Mouse (Mus musculus): ENCODE results near the gene Syne2. TPM values are rescaled to one million over a fixed set of nuclear protein-coding genes. Genes with fewer than 3 reads are reported as not detected.

The Syne2 gene
- total RNA-seq, 2 experiments from 2014 or later = 20.5 to 22.5 TPM

DNA sequence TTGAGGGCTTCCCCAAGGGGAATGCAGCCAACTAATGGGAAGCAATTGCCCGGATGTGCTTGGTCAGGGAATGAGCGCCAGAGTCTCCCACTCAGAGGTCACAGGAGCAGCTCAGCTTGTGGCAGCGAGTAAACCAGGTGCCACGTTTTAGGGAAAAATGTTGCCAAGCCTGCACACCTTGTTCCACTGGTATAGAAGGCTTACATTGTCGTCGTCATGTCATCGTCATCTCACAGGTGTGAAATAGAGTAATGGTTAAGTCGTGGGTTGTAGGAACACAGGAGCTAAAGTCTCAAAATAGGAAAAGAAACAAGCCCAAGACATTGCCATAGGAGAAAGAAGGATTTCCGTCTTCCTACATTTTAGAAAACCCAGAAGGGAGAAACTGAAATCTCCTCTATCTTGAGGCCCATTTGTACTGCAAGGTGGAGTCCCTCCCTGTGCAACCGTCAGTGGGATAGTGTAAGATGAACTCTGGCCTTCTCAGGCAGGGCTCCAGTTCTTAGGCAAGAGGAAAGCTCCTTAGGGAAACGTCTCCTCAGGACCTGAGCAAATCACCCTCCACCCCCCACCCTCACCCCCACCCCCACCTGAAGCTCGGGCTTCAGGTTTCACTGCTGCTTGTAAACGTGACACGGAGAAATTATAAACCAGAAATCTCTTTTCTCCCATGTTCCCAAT, 263.1 kb downstream of the Syne2 start:
- peak overlapping the region; percentile 87 for H3K27ac ChIP-seq
- DNase-seq (ENCODE audit: extremely low spot score in 1 of 2, low spot score in 2 of 2) = no peak
- no peak for TF ChIP-seq CTCF (IDR thresholded peaks at IDR 0.05)
- peak overlapping the region; percentile 62 for H3K4me3 ChIP-seq
- intact Hi-C loops (cut with DNase I) = no loop called here

DNA sequence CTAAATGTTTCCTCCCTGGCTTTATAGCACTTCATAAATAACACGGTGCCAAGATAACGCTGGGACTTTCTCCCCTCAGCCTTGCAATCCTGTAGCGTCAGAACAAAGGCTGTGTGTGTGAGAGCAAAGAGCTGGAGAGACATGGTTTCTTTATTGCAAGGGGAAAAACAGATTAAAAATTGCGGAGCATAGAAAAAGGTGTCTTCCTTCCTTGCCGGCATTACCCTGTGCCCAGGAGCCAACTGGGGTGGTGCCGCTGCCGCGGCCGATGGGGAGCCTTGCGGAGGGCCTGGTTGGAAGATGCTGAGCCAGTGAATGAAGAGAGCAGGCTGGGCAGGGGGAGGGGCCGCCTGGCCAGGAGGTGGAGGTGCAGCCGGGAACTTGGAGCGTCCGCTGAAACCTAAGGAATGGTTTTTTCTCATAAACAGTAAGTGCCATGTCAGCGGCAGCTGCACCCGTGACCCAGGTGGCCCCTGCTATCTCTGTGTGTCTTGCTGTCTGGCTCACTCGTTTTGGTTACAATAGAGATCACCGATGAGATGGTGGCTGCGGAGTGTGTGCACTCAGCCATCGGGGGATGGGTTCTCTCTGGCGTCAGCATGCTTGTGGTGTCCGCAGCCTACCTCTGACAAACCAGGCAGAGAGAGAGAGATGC, 263.8 kb downstream of the Syne2 start:
- no peak for TF ChIP-seq CTCF (IDR thresholded peaks at IDR 0.05)
- intact Hi-C loops (cut with DNase I) = no loop called here
- Histone ChIP-seq H3K4me3 (peak overlapping the region; percentile 62), H3K27ac (peak overlapping the region; percentile 87)
- DNase-seq (ENCODE audit: extremely low spot score in 1 of 2, low spot score in 2 of 2) = peak; percentile 79 to 80

DNA sequence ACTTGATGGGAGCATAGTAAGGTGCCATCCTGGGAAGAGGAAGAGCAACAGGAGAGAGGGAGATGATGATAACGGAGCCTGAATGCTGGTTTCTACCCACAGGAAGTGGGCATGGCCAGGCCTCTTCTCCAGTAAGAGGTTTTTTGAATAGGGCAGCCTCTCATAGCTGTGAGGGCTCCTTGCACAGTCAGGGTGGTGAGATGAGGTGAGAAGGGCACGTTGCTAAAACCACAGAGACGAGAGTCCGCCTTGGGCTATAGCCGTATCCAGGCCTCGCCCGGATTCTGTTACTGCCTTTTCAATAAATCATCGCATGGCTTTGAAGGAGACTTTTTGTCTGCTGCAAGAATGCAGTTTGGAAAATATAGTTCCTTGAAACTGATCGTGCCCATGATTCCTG, 267.1 kb downstream of the Syne2 start:
- intact Hi-C loops (cut with DNase I) = no loop called here
- no peak overlapping the region for H3K27ac ChIP-seq
- no peak for TF ChIP-seq CTCF (IDR thresholded peaks at IDR 0.05)
- DNase-seq (ENCODE audit: extremely low spot score in 1 of 2, low spot score in 2 of 2) = no peak
- no peak overlapping the region for H3K4me3 ChIP-seq

DNA sequence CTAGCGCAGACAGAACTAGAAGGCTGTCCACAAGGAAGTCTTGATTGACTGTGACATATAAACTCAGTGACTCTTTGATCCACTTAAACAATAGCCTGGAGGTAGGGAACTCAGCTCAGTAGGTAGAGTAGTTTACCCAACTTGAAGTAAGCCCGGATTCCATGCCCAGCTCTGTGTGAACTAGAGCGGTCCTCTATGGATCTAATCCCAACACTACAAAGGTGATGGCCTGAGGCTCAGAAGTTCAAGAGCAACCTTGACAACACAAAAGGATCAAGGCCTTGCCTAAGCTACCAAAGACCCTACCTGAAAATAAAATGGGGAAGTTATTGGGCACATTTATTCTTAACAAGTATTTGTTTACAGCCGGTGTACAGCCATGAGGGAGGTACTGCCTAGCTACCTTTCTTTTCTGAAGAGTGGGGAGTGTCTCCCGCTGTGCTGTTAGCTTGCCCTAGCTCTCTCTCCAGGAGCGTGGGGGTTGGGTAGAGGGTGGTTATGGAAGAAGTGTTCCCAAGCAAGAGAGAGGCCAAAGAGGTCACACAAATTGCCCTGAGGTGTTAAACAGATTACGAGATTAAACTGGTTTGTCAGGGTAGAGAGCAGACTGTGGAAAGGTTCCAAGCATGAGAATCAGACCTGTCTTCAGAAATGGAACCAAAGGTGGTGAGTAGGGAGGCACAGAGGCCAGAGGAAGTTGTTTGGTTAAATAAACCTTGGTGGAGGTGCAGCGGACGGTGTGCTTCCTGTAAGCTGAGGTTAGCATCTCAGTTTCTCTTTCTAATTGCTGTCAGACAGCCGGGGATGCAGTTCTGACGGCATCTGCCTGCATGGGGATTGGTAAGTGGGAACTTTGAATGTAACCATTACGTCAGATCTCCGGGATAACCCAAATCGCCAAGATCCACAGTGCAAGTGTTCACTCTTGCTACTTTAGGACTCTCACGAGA, 268.3 kb downstream of the Syne2 start:
- no peak overlapping the region for H3K4me3 ChIP-seq
- TF ChIP-seq CTCF (IDR thresholded peaks at IDR 0.05) = no peak
- intact Hi-C loops (cut with DNase I) = no loop called here
- DNase-seq (ENCODE audit: extremely low spot score in 1 of 2, low spot score in 2 of 2) = no peak
- H3K27ac ChIP-seq = no peak overlapping the region

DNA sequence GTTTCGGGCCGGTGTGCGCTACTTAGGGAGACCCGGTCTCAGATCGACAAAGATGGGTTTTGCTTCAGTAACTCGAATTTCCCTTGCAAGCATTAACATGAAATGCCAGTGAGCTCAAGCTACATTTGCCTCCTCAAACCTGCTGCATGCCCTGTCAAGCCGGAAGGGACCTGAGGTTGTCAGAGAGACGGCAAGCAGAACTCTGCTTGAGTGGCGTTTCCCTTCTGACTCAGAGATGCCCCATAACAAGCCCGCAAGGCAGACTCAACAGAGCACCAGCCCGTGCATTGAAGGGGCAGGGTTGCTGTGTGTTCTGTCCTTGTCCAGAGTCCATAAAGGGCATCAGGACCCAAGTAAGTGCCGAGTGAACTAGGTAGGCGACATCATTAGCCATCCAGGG, 269.1 kb downstream of the Syne2 start:
- DNase-seq (ENCODE audit: extremely low spot score in 1 of 2, low spot score in 2 of 2) = no peak
- H3K27ac ChIP-seq = no peak overlapping the region
- no peak overlapping the region for H3K4me3 ChIP-seq
- TF ChIP-seq CTCF (IDR thresholded peaks at IDR 0.05) = no peak
- intact Hi-C loops (cut with DNase I) = no loop called here

DNA sequence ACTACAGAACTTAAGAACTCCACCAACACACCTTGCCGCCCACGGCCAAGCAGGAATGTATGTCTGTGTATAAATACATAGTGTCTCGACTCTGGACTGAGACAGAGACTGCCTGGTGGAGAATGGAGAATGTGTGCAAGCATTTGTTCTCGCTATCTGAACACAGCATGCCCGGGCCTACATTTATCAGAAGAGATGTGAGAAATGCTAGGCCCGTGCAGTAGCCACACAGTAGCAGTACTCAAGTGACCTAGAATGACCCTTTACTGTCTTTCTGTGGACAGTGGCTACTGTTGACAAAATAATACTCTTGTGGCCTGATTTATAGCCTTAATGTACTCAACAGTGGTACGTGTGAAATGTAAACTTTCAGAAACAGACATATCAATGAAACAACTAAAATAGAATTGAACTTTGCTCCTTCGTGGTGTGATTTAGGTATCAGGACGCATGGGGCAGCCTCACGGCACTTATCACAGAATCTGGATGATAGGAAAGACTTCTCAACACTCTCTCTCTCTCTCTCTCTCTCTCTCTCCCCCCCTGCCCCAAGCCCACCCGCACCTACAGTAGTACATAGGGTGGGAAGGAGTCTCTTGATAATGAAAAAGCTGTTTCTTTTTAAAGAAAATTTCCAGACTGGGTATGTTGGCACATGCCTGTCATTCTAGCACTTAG, 275.0 kb downstream of the Syne2 start:
- intact Hi-C loops (cut with DNase I) = no loop called here
- no peak overlapping the region for H3K4me3 ChIP-seq
- TF ChIP-seq CTCF (IDR thresholded peaks at IDR 0.05) = no peak
- no peak for DNase-seq (ENCODE audit: extremely low spot score in 1 of 2, low spot score in 2 of 2)
- no peak overlapping the region for H3K27ac ChIP-seq

DNA sequence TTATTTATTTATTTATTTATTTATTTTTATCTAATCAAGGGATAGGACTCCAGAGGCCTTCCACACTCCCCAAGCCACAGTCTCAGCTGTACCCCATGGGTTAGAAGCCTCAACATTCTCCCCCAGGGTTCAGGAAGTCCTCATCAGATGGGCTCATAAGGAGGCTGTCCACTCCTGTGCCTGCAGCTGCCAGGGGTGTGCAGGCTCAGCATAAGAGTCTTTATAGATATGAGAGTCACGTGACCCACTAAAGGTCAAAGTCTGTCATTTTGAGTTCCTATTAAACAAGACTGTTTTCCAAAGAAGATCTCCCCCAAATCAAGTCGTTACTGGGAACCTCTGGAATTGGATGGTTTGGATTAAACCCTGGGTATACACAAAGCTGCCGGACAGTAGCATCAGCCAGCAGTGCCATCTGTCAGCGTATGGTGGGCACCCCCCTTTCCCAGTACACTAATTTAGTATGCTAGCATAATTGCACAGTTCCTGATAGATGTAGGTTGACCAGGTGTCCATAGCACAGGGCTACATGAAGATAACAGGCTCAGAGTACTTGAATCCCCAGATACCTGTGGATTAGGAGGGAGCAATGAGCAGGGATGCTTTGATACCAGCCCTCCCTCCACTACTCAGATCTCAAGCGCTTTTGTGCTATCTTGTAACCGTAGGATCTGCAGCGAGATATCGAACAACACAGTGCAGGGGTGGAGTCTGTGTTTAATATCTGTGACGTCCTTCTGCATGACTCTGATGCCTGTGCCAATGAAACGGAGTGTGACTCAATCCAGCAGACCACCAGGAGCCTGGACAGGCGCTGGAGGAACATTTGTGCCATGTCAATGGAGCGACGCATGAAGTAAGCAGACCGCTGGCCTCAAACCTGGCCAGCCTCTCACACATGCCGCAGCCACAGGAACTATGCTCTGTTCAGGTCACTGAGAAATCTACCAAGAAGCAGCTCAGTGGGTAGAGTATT, 276.0 kb downstream of the Syne2 start:
- intact Hi-C loops (cut with DNase I) = no loop called here

DNA sequence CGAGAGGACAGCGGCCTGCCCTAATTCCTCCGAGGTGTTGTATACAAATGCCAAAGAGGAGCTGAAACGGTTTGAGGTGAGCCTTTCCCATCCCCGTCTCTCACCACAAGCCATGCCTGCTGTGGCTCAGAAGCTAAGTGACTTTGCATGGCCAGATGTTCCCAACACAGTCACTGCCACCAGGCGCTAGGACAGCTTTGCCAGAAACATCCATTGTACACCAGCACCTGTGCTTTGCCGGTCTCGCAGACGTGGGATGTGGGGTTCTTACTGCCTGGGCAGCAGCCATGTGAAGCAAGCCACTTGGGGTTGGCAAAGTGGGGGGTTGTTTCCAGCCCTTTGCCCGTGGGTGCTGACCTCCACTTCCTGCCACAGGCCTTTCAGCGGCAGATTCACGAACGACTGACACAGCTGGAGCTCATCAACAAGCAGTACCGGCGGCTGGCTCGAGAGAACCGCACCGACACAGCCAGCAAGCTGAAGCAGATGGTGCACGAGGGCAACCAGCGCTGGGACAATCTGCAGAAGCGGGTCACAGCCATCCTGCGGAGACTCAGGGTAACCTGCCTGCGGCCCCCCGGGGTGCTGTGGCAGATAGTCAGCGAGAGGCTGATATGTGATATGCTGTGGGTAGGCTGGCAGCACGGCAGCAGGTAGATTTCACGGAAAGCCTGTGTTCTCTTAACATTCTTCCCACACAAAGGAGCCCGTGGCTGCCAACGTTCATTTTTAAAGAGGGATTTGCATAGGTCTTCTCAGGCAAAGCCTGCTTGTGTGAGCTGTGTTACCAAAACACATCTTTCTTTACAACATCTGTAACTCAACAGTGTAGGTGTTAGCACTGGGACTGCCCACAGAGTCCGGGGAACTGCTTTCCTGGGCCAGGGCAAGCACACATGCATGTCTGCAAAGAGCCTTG, 277.4 kb downstream of the Syne2 start:
- intact Hi-C loops (cut with DNase I) = no loop called here
- Histone ChIP-seq H3K27ac (peak overlapping the region; percentile 24; the same call in 1 of the 2 replicates), H3K4me3 (no peak overlapping the region)
- DNase-seq (ENCODE audit: extremely low spot score in 1 of 2, low spot score in 2 of 2) = peak; percentile 18 to 19
- no peak for TF ChIP-seq CTCF (IDR thresholded peaks at IDR 0.05)

More for the DNA sequence above, 276.0 kb downstream of the Syne2 start:
- no peak overlapping the region for H3K27ac ChIP-seq
- no peak for DNase-seq (ENCODE audit: extremely low spot score in 1 of 2, low spot score in 2 of 2)
- TF ChIP-seq CTCF (IDR thresholded peaks at IDR 0.05) = no peak
- H3K4me3 ChIP-seq = no peak overlapping the region

DNA sequence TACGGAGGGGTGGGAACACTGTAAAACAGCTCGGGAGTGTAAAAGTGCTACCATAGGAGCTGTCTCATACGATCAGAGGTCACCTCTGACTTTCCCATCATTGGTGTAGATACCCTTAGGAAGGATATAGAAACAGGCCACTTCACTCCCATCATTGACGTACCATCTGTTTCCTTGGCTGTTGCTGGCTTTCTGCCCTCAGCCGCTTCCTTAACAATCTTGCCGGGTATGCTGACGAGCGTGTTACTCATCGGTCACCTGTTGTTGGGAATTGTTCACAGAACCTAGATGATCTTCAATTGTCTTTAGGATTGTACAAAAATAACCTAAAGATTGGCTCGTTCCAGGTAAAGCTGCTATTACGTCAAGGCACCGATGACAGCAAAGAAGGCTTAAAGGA, 284.7 kb downstream of the Syne2 start:
- peak in 1 of 2 experiments; percentile 50 for DNase-seq (ENCODE audit: extremely low spot score in 1 of 2, low spot score in 2 of 2)
- no peak overlapping the region for H3K4me3 ChIP-seq
- H3K27ac ChIP-seq = no peak overlapping the region
- intact Hi-C loops (cut with DNase I) = no loop called here
- no peak for TF ChIP-seq CTCF (IDR thresholded peaks at IDR 0.05)

Measured in left cerebral cortex, adult 2 months (tissue).